Mouse (Mus musculus): ENCODE results near the gene Tekt1.

GRCm38 (mm10) chr11:72352272-72352671 is 10.0 kb downstream of the Tekt1 start:
- no peak for TF ChIP-seq POLR2A (IDR thresholded peaks at IDR 0.05; ENCODE audit: low read depth, low read length)
- no peak for TF ChIP-seq CTCF (IDR thresholded peaks at IDR 0.05; ENCODE audit: extremely low read depth, insufficient read length, insufficient replicate concordance, low read depth, low read length)
